ENCODE assay signal across 8 mouse cellular contexts in genomic region chr4:107844971-107845370, GRCm38 (mm10). TPM values are rescaled to one million over a fixed set of nuclear protein-coding genes. Genes with fewer than 3 reads are reported as not detected.
DNase-seq lines count a peak whose midpoint lies in the region; ATAC-seq and TF ChIP-seq lines count a peak whose summit lies in the region.

No protein-coding gene starts in this region.

- peaks cover 4% of the 10 kb centered on the region; the same call in 1 of the 2 replicates for H3K27me3 ChIP-seq in lung, postnatal 0 days (replicated peaks; ENCODE audit: insufficient read depth, low read length)

- no peak for ATAC-seq in lung, postnatal 0 days

- no peak overlapping the region for H3K9ac ChIP-seq in lung, postnatal 0 days (replicated peaks; ENCODE audit: low read depth)

- no peak overlapping the region for H3K4me3 ChIP-seq in lung, postnatal 0 days (ENCODE audit: low read depth, low read length)

- H3K36me3 ChIP-seq in lung, postnatal 0 days (ENCODE audit: insufficient read depth, low read length) = no peaks in the 10 kb centered on the region

- WGBS in lung, postnatal 0 days = under 1% methylated on average over 10 of the region's 10 CpGs

- H3K4me2 ChIP-seq in lung, postnatal 0 days (replicated peaks; ENCODE audit: low read depth, low read length) = no peak overlapping the region

- no peak overlapping the region for H3K27ac ChIP-seq in lung, postnatal 0 days (ENCODE audit: low read length)

- no peaks in the 10 kb centered on the region for H3K4me1 ChIP-seq in lung, postnatal 0 days (ENCODE audit: insufficient read depth, low read depth, low read length)

- DNase-seq in 3T3-L1 (ENCODE audit: low read depth, low spot score) = peak; percentile 76
- peak; percentile 5 for DNase-seq in MEL-GATA-1-ER (ENCODE audit: extremely low read depth, low read depth)
- DNase-seq in cerebellum, adult 9-11 months = peak; percentile 74
- DNase-seq in gastrocnemius, adult 18-20 months (ENCODE audit: low spot score) = peak; percentile 59
- DNase-seq in kidney, postnatal 36 days = peak; percentile 46 to 86
- peak; percentile 50 for DNase-seq in lung, postnatal 0 days (ENCODE audit: low spot score)
- peak; percentile 59 for DNase-seq in retina, adult 2 months (ENCODE audit: low read depth, low spot score)
- DNase-seq in thymus, postnatal 4 days = peak; percentile 89

- TF ChIP-seq EP300 in lung, postnatal 0 days (IDR thresholded peaks at IDR 0.05) = no peak

- peak; percentile 90 for TF ChIP-seq CTCF in lung, postnatal 0 days (IDR thresholded peaks at IDR 0.05)

- no peaks in the 10 kb centered on the region for H3K9me3 ChIP-seq in lung, postnatal 0 days (ENCODE audit: low read length)

RNA-seq across cellular contexts. Expression of gene Magoh, which starts 34.6 kb away (rescaled TPM):
- total RNA-seq in gastrocnemius, adult 18-20 months (2021) = 10 to 100 TPM; 25.6 to 32.3 TPM
- 111 TPM in 2 replicates for polyA plus RNA-seq in lung, postnatal 0 days (2015; fragmentation: Nextera tagmentation; extraction: Ambion mirVana)

RNA-seq across cellular contexts. Expression of gene Lrp8, which starts 42.9 kb away (rescaled TPM):
- under 1 TPM; 0.05 to 0.07 TPM for total RNA-seq in gastrocnemius, adult 18-20 months (2021)
- 0.56 TPM in 2 replicates for polyA plus RNA-seq in lung, postnatal 0 days (2015; fragmentation: Nextera tagmentation; extraction: Ambion mirVana)

RNA-seq across cellular contexts. Expression of gene 0610037L13Rik, which starts 44.6 kb away (rescaled TPM):
- total RNA-seq in gastrocnemius, adult 18-20 months (2021) = 10 to 100 TPM; 40.5 to 53.7 TPM
- 92.4 and 92.7 TPM in 2 replicates for polyA plus RNA-seq in lung, postnatal 0 days (2015; fragmentation: Nextera tagmentation; extraction: Ambion mirVana)

Comparison
In these comparisons a context has a peak if more than half of its experiments do, and no peak if none do; other contexts are left out.
1. DNase-seq: peak in every context shown above with its lines; median percentile 89 in thymus, postnatal 4 days; 76 in 3T3-L1; 74 in cerebellum, adult 9-11 months; 66 in kidney, postnatal 36 days; 59 in gastrocnemius, adult 18-20 months; 59 in retina, adult 2 months; 50 in lung, postnatal 0 days; 5 in MEL-GATA-1-ER.